Mouse (Mus musculus) intestine, embryonic 15.5 days (tissue): ENCODE results near the gene Gm595. TPM values are rescaled to one million over a fixed set of nuclear protein-coding genes. Genes with fewer than 3 reads are reported as not detected.

ENCODE experiments used
- ATAC-seq: fragments of 200-750 bp; cut with Nextera tagmentation; 2 replicates; pipeline ENCODE4 v1.8.0; 2017; ENCODE audit warnings: moderate TSS enrichment, moderate library complexity
- H3K27ac ChIP-seq: fragments of 300-500 bp; sonication (generic); 2 replicates; pipeline ENCODE4 v1.5.1; 2015; ENCODE audit warnings: mild to moderate bottlenecking, inconsistent platforms
- H3K27me3 ChIP-seq: fragments of 300-500 bp; sonication (generic); replicated peaks from 2 replicates; pipeline ENCODE4 v1.6.1; 2015; ENCODE audit warnings: inconsistent platforms
- H3K36me3 ChIP-seq: fragments of 300-500 bp; sonication (generic); 2 replicates; pipeline ENCODE4 v1.6.1; 2015; ENCODE audit warnings: inconsistent platforms
- H3K4me1 ChIP-seq: fragments of 300-500 bp; sonication (generic); replicated peaks from 2 replicates; pipeline ENCODE4 v1.6.1; 2015; ENCODE audit warnings: inconsistent platforms
- H3K4me2 ChIP-seq: fragments of 300-500 bp; sonication (generic); replicated peaks from 2 replicates; pipeline ENCODE4 v1.6.1; 2015; ENCODE audit warnings: mild to moderate bottlenecking, inconsistent platforms
- H3K4me3 ChIP-seq: fragments of 300-500 bp; sonication (generic); replicated peaks from 2 replicates; pipeline ENCODE4 v1.5.1; 2015; ENCODE audit warnings: inconsistent platforms
- H3K9ac ChIP-seq: fragments of 300-500 bp; sonication (generic); 2 replicates; pipeline ENCODE4 v1.6.1; 2015; ENCODE audit warnings: inconsistent platforms
- H3K9me3 ChIP-seq: fragments of 300-500 bp; sonication (generic); 2 replicates; pipeline ENCODE4 v1.6.1; 2016; ENCODE audit warnings: inconsistent platforms
- WGBS: fragments of 180-500 bp; shearing (Covaris S2); methylation state at CpG from one replicate; pipeline ENCODE4 v1.1.7; 2015; 5-methylcytosine and 5-hydroxymethylcytosine counted together
- polyA plus RNA-seq: library from polyadenylated mRNA; unstranded; fragments of >200 nt; fragmentation: Nextera tagmentation; extraction: Ambion mirVana; gene quantifications from 2 replicates; pipeline ENCODE4 v1.2.1, GENCODE M21; 2015

The Gm595 gene
- not detected in 2 replicates for polyA plus RNA-seq

DNA sequence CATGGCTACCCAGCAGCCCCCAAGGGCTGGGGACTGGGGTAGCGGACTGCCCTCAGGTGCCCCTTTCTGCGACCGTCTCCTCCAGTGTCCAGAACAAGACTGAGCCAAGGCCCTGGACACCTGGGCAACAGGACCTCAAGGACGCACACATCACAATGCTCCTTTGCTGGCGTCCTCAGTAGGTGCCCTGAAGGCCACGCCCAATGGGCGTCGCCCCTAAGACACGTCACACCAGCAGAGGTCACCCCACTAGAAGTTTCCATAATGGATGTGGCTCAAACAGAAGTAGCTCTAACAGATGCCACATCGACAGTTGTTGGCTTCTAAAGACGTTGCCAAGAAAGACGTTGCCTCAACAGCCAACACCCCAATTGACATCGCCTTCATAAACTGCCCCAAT lies at the start of gene Gm595:
Gene Gm595 (minus strand): TSS at position 101 of the 400 bp plus-strand sequence.
- H3K36me3 ChIP-seq: no peaks in the 10 kb centered on the region
- whole genome bisulfite sequencing: 87% methylated on average over 13 of the region's 13 CpGs
- no peaks in the 10 kb centered on the region for H3K27me3 ChIP-seq
- H3K4me1 ChIP-seq: no peaks in the 10 kb centered on the region
- H3K27ac ChIP-seq: no peak within 1 kb of the TSS
- H3K4me2 ChIP-seq: no peak within 1 kb of the TSS
- H3K9me3 ChIP-seq: no peaks in the 10 kb centered on the region
- no peak for ATAC-seq
- H3K4me3 ChIP-seq: no peak within 1 kb of the TSS
- H3K9ac ChIP-seq: no peak within 1 kb of the TSS

DNA sequence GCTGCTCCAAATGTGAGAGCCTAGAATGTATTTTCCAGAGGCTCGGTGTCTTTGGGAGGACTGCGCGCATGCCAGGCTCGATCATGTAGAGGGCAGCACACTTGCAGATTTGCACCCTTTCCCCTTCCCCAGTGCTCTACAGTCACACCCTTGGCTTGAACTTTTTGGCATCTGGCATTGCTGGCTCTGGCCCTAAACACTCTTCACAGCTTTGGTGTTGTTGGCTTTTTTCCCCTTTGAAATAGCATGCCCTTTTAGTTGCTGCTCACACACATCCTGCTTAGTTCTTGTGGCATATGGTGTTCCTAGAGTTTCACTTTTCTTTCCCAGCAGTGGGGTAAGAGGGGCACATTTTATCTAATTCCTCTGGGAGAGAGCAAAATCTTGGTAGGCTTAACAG lies 30.9 kb upstream of the Gm595 start:
- no peaks in the 10 kb centered on the region for H3K9me3 ChIP-seq
- 86% methylated on average over 4 of the region's 4 CpGs for WGBS

GRCm38 (mm10) chrX:48903744-48904143 lies 26.2 kb upstream of the Gm595 start:
- WGBS: 74% methylated on average over 3 of the region's 3 CpGs
- Histone ChIP-seq H3K9ac (no peak overlapping the region), H3K4me3 (no peak overlapping the region), H3K27me3 (no peaks in the 10 kb centered on the region), H3K36me3 (no peaks in the 10 kb centered on the region), H3K4me1 (no peaks in the 10 kb centered on the region), H3K4me2 (no peak overlapping the region), H3K9me3 (no peaks in the 10 kb centered on the region), H3K27ac (no peak overlapping the region)
- no peak for ATAC-seq

More for the DNA sequence above, 30.9 kb upstream of the Gm595 start:
- ATAC-seq: no peak
- no peaks in the 10 kb centered on the region for H3K27me3 ChIP-seq
- no peak overlapping the region for H3K4me3 ChIP-seq
- no peak overlapping the region for H3K27ac ChIP-seq
- no peak overlapping the region for H3K9ac ChIP-seq
- H3K4me1 ChIP-seq: no peaks in the 10 kb centered on the region
- H3K4me2 ChIP-seq: no peak overlapping the region
- no peaks in the 10 kb centered on the region for H3K36me3 ChIP-seq

DNA sequence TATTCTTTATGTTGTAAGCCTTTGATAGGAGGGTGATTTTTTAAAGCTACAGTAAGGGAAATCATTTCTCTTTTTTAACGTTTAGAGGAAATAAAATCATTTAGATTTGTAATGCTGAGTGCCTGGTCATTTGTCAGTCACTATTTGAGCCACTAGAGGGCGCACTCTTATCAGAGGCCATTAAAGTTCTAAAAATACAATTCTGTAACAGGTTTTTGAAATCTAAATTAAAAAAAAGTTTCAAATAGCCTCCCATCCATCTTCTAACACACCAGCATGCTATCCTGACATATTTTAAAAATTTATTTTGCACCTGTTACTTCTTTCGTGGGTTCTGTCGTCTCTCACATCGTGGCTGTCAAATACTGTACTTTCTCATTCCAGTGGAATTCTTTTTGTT lies 22.0 kb upstream of the Gm595 start:
- Histone ChIP-seq H3K9ac (no peak overlapping the region), H3K4me1 (no peaks in the 10 kb centered on the region), H3K27ac (no peak overlapping the region), H3K4me3 (no peak overlapping the region), H3K9me3 (no peaks in the 10 kb centered on the region), H3K27me3 (no peaks in the 10 kb centered on the region), H3K4me2 (no peak overlapping the region), H3K36me3 (no peaks in the 10 kb centered on the region)
- no peak for ATAC-seq
- WGBS: 48% methylated on average over 5 of the region's 5 CpGs

- 45% methylated on average over 6 of the region's 6 CpGs for WGBS
- no peak overlapping the region for H3K9ac ChIP-seq
Measured at GRCm38 (mm10) chrX:48896803-48897202, 19.3 kb upstream of the Gm595 start.

DNA sequence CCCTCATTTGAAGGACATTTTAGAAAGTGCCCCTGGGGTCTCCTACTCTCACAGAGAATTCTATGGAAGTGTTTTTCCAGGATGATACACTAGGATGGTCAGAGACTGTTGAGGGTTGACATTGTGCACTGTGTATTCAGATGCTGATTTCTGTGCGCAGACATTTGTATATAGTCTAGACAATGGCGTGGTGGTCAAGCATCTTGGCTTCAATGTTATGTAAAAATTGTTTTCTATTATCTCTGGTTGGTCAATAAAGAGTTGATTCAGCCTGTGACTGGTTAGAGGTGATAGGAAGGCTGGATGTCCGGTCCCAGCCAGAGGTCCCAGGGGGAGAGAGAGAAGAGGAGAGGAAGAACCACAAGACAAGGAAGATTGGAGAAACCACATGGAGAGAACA lies 16.4 kb upstream of the Gm595 start:
- no peak for ATAC-seq
- no peaks in the 10 kb centered on the region for H3K9me3 ChIP-seq
- 76% methylated on average over 3 of the region's 3 CpGs for WGBS
- no peak overlapping the region for H3K27ac ChIP-seq
- H3K4me2 ChIP-seq: no peak overlapping the region
- H3K9ac ChIP-seq: no peak overlapping the region
- H3K36me3 ChIP-seq: no peaks in the 10 kb centered on the region
- H3K27me3 ChIP-seq: no peaks in the 10 kb centered on the region
- H3K4me1 ChIP-seq: no peaks in the 10 kb centered on the region
- no peak overlapping the region for H3K4me3 ChIP-seq

More at GRCm38 (mm10) chrX:48896803-48897202, 19.3 kb upstream of the Gm595 start:
- Histone ChIP-seq H3K4me3 (no peak overlapping the region), H3K4me1 (no peaks in the 10 kb centered on the region), H3K4me2 (no peak overlapping the region), H3K27me3 (no peaks in the 10 kb centered on the region), H3K9me3 (no peaks in the 10 kb centered on the region), H3K27ac (no peak overlapping the region), H3K36me3 (no peaks in the 10 kb centered on the region)
- ATAC-seq: no peak

DNA sequence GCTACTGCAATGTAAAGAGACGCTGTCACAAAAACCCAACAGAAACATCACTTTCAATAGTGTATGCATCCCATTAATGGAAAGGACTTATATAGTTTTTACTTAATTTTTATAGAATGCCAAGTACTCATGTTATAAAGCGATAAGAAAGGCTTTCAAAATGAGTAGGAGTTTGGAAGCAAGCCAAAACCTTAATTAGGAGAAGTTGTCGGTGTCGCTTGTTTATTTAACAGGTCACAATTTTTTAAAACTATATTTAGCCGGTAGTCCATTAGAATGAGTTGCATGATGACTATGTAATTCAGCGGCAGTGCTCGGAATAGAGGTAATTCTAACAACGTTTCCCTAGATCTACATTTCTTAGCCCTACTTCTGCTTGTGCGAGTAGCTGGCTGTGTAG lies 12.7 kb upstream of the Gm595 start:
- H3K36me3 ChIP-seq: no peaks in the 10 kb centered on the region
- H3K4me1 ChIP-seq: no peaks in the 10 kb centered on the region
- no peak overlapping the region for H3K4me3 ChIP-seq
- H3K9ac ChIP-seq: no peak overlapping the region
- H3K4me2 ChIP-seq: no peak overlapping the region
- no peak for ATAC-seq
- WGBS: 85% methylated on average over 9 of the region's 9 CpGs
- H3K9me3 ChIP-seq: no peaks in the 10 kb centered on the region
- H3K27ac ChIP-seq: no peak overlapping the region
- H3K27me3 ChIP-seq: no peaks in the 10 kb centered on the region

- Histone ChIP-seq H3K9me3 (no peaks in the 10 kb centered on the region), H3K4me3 (no peak overlapping the region), H3K36me3 (no peaks in the 10 kb centered on the region), H3K4me2 (no peak overlapping the region), H3K4me1 (no peaks in the 10 kb centered on the region), H3K27ac (no peak overlapping the region), H3K9ac (no peak overlapping the region), H3K27me3 (no peaks in the 10 kb centered on the region)
- WGBS: 74% methylated on average over 5 of the region's 5 CpGs
- ATAC-seq: no peak
Measured at GRCm38 (mm10) chrX:48884615-48885014, 7.1 kb upstream of the Gm595 start.

Other genes with a start within 250 kb of the Gm595 start
- 0.21 and 0.48 TPM in 2 replicates for gene Gpr119, start 203.2 kb downstream of the Gm595 start, polyA plus RNA-seq
- 19.8 and 20.4 TPM in 2 replicates for gene Rbmx2, start 182.7 kb downstream of the Gm595 start, polyA plus RNA-seq